Mouse (Mus musculus) heart, postnatal 25 days (tissue): ENCODE results near the gene Golph3l. TPM values are rescaled to one million over a fixed set of nuclear protein-coding genes. Genes with fewer than 3 reads are reported as not detected.
"Not testable (repeated sequence)": the region's sequence is repeated elsewhere in the genome, so short reads cannot be mapped to it uniquely, and the experiment has no call there.

ENCODE experiments used
- DNase-seq: peaks from one replicate; pipeline ENCODE4 v3.0.0; 2022; ENCODE audit warnings: low spot score
- intact Hi-C: fragments of 180-260 bp; cut with DNase I; formaldehyde crosslinking; loops from one replicate; pipeline ENCODE4 v1.15.1; 2025
- total RNA-seq, 2 experiments: library from RNA; stranded (reverse); gene quantifications; 2 replicates each; pipeline ENCODE4 v1.2.3; 2021

Gene Golph3l
- 10 to 100 TPM; 18.8 to 19.7 TPM for total RNA-seq

DNA sequence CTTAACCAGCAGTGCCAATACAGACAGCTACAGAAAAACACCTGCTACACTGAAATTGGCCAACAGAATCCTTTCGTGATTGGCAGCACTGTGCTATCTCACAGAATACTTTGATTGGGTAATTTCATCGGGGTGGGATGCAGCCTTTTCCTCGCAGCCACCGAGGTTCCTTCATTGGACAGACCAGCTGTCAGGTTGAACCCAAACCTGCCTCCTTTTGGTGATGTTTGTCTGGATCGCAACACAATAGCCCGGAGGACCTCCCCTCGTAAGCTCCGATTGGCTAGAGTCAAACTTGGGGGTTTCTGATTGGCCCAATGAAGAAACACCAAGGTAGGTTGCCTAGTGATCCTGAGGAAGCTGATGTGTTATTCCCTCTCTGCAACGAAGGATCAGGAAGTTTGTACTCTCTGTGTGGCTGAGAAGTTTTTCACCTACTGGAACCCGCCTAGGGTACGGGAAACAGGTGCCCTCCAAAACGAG, at the start of gene Golph3l:
Gene Golph3l (plus strand): TSS at position 331 of the 483 bp plus-strand sequence.
- DNase-seq, result peak; percentile 95
- intact Hi-C loops, result loop anchor here (5.0 kb wide), 1 partner anchor 71 kb away; no protein-coding TSS in a partner anchor

GRCm38 (mm10) chr3:95538936-95539335, 49.8 kb upstream of the Golph3l start:
- DNase-seq, result no peak
- intact Hi-C loops, result no loop called here

DNA sequence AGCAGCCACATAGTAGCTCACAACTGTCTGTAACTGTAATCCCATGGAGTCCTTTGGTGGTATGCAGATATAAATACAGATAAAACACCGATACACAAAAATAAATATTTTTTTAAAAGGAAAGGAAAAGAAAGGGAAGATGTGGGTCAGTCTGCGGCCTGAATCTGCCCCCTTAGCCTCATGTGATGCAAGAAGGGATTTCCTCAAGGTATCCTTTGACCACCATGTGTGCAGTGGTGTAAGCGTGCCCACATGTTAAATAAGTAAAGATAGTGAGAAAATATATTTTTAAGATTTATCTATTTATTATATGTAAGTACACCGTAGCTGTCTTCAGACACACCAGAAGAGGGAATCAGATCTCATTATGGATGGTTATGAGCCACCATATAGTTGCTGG, 48.9 kb upstream of the Golph3l start:
- intact Hi-C loops, result no loop called here
- no peak for DNase-seq

DNA sequence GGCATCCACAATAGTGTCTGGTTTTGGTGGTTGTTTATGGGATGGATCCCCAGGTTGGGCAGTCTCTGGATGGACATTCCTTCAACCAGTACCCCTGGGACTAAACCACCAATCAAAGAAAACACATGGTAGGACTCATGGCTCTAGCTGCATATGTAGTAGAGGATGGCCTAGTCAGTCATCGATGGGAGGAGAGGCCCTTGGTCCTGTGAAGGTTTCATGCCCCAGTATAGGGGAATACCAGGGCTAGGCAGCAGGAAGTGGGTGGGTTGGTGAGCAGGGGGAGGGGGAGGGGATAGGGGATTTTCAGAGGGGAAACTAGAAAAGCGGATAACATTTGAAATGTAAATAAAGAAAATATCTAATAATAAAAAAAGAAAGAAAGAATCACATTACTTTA, 47.5 kb upstream of the Golph3l start:
- intact Hi-C loops, result not testable (repeated sequence)

GRCm38 (mm10) chr3:95542171-95542570, 46.6 kb upstream of the Golph3l start:
- no peak for DNase-seq
- intact Hi-C loops, result no loop called here

More for the DNA sequence above, 47.5 kb upstream of the Golph3l start:
- not testable (repeated sequence) for DNase-seq

DNA sequence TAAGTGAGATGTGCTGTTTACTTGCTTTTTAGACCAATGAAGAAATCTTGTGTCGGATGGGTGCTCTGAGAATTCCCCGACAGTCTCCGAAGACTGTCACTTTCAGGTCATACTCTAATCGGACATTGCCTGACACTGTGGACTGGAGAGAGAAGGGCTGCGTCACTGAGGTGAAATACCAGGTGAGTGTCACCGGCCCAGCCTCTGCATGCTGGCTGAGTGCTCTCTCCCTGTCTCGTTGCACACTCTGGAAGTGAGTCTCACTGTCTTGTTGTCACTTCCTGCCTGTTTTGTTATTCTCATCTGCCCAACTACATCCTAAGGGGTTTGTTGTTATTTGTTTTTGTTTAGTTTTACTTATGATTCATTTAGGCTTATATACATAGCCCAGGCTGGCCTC, 45.8 kb upstream of the Golph3l start:
- intact Hi-C loops, result no loop called here
- DNase-seq, result no peak

DNA sequence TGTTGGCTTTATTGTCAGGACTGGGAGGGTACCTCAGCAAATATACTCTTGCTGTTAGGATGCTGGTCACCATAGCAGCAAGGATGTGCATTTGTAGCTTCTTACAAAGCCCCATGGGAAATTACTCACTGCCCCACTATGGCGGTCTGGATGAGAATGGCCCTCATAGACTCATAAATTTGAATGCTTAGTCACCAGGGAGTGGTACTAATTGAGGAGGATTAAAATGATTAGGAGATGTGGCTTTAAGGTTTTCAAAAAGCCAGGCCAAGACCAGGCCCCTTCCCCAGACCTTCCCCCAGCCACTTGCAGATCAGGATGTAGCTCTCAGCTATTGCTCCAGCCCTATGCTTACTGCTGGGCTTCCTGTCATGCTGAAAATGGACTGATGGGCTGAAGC, 38.6 kb upstream of the Golph3l start:
- intact Hi-C loops, result no loop called here
- DNase-seq, result no peak

- DNase-seq, result no peak
- intact Hi-C loops, result no loop called here
Observed at GRCm38 (mm10) chr3:95553986-95554385, 34.7 kb upstream of the Golph3l start.

GRCm38 (mm10) chr3:95559437-95559836, 29.3 kb upstream of the Golph3l start, which contains the start of gene Hormad1:
Gene Hormad1, plus strand, starts transcription at chr3:95559677.
- intact Hi-C loops, result no loop called here
- DNase-seq, result no peak

- DNase-seq, result no peak
- intact Hi-C loops, result no loop called here
Observed at GRCm38 (mm10) chr3:95560738-95561137, 28.0 kb upstream of the Golph3l start.

DNA sequence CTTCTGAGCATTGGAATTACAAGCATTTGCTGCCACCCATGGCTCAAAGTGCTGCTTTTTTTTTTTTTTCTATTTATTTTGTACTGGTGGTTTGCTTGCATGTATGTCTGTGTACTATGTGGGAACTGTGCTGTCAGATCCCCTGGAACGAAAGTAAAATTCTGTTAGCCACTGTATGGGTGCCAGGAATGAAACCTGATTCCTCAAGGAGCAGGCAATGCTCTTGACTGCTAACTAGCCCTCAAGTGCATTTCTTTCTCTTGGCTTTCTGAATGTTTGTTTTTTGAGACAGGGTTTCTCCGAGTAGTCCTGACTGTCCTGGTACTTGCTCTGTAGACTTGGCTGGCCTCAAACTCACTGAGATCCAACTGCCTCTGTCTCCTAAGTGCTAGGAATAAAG, 26.9 kb upstream of the Golph3l start:
- intact Hi-C loops, result no loop called here
- DNase-seq, result no peak

DNA sequence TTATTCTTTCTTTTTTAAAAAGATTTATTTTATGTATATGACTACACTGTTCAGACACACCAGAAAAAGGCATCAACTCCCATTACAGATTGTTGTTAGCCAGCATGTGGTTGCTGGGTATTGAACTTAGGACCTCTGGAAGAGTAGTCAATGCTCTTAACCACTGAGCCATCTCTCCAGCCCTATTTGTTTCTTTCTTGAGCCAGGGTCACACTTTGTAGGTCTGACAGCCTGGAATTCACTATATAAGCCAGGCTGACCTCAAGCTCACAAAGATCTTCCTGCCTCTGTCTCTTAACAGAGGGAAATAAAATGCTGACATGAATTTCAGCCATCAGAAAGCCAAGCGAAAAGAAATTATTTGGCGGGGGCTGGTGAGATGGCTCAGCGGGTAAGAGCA, 19.1 kb upstream of the Golph3l start:
- no peak for DNase-seq
- intact Hi-C loops, result no loop called here

DNA sequence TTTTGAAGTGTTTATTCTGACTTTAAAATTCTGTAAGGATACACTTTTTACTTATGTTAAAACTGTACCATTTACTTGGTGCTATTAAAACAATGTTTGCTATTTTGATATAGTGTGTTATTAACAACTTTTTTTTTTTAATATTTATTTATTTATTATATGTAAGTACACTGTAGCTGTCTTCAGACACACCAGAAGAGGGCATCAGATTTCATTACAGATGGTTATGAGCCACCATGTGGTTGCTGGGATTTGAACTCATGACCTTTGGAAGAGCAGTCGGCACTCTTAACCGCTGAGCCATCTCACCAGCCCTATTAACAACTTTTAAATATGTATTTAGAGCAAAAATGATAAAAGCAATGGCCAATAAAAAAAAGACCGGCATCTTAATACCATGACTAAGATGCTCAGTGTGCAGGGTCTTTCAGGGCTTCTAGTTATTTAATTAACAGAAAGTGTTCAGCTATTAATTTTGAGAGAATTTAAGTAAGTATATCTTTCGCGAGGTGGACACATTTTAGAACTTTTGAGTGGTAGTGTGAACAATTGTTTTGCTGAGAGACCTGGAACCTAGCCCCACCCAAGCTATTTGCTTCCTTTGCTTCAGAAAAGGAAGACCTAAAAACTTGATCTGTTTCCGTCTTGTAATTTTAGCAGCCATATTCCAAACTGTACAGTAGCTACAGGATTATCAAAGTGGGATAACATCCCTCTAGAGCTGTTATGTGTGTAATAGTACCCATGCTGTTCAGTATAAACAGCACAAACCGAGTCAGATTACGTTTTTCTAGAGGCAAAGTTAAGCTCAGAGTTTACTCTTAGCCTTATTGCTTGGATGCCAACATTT, 755 bp upstream of the Golph3l start:
- DNase-seq, result no peak
- intact Hi-C loops, result loop anchor here (5.0 kb wide), 1 partner anchor 71 kb away; no protein-coding TSS in a partner anchor

DNA sequence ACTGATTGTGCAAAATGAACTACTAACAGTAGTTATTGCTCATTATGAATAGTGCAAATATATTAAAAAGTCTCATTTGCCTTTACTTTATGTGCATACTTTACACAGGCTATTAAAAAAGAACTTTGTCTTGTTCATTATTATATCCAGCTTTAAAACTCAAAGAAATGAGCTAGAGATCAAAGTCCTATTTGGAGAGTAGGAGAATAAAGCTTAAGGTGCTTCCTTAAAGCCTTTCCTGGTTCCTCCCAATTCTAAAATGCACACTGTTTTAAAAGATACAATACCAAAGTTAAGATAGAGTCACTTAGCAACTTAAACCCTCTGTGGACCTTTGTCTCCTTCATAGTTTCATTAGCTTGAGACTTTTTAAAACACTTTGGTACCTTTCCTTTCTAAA, 10.0 kb downstream of the Golph3l start:
- intact Hi-C loops, result no loop called here
- DNase-seq, result no peak

DNA sequence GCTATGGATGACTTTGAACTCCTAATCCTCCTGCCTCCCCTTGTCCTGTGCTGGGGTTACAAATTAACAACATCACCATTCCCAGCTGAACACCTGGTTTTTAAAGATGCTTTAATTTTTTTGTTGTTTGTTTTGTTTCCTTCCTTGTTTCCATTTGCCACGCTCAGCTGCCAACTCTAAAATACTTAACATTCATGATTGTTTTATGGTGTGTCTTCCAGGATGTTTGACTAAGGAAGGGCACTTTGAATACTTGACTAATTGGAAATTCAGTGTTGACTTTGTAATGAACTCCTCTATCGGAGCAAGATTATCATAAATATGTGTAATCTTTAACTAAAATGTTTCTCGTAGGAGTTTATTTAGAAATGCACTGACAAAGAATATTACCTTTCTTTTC, 12.6 kb downstream of the Golph3l start:
- no peak for DNase-seq
- intact Hi-C loops, result no loop called here

GRCm38 (mm10) chr3:95606096-95606495, 17.4 kb downstream of the Golph3l start:
- DNase-seq, result no peak
- intact Hi-C loops, result no loop called here

DNA sequence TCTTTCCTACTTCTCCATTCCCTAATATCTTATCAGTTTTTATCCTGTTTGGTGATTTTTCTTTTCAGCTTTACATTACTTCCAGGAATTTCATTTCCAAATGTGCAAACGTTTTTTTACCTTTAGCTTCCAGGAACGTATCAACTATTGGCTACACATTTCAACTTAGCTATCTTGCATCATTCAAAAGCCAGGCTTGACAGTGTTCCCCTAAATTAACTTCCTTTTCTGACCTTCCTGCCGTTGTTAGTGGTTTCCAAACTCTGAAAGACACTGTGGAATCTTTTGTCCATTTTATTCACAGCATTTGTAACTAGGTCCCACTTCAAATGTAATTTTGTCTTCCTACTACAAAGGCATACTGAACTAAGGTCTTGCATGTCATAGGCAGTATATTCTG, 20.5 kb downstream of the Golph3l start:
- intact Hi-C loops, result no loop called here
- no peak for DNase-seq

- intact Hi-C loops, result no loop called here
- no peak for DNase-seq
Observed at GRCm38 (mm10) chr3:95613996-95614395, 25.3 kb downstream of the Golph3l start.

DNA sequence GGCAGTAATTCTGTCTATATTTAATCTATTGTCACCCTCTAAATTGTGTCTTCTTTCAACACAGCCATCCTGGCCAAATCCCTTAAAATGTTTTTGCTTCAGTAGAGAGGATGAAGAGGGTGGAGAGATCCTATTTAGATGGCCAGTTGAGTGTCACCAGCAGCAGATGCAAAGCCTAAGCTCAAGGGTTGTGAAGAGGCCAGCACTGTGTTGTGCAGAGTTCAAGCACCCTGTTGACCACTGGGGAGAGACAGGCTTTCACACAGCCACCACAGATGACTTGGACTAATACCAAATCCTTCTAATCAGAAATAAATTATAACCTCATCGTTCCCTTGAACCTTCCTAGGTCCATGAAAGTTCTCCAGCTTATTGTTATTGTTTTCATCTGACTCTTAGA, 29.8 kb downstream of the Golph3l start:
- intact Hi-C loops, result loop anchor here (5.0 kb wide), 1 partner anchor 139 kb away; no protein-coding TSS in a partner anchor
- DNase-seq, result no peak

DNA sequence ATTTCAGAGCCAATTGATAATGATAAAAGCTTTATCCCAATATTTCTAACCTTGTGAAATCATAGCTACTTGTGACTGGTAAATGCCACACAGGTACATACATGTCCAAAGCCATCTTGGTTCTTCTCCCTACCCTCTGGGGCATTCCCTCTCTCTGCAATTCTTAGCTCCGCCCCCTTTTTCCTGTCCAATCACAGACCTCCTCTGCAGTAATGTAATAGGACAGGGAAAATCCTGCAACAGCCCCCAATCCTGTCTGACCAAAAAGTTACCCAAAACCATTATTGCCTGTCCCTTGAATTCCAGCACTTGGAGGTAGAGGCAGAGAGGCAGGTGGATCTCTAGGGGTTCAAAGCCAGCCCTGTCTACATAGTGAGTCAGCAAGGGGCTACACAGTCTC, 32.5 kb downstream of the Golph3l start:
- intact Hi-C loops, result no loop called here
- no peak for DNase-seq

DNA sequence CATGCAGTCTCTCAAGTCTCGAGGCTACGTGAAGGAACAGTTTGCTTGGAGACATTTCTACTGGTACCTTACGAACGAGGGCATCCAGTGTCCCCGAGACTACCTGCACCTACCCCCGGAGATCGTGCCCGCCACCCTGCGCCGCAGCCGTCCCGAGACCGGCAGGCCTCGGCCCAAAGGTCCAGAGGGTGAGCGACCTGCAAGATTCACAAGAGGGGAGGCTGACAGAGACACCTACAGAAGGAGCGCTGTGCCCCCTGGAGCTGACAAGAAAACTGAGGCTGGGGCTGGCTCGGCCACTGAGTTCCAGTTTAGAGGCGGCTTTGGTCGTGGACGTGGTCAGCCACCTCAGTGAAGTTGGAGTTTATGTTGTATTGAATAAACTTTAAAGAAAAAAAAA, 33.7 kb downstream of the Golph3l start:
- DNase-seq, intact Hi-C loops: not testable (repeated sequence)

DNA sequence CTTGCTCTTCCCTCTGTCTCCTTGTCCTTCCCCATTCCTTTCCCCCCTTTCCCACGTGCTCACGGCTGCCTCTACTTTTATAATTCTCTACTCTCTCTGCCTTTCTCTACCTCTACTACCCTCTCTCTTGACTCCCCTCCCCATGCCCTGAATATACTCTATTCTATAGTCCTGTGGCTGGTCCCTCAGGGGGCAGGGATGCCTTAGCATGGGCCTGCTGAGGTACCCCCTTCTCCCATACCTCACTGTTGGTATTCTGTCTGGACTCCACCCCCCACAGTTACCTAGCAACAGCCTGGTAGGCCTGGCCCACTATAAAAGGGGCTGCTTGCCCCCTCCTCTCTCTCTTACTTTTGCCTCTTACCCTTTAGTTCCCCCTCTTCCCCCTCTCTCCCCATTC, 34.8 kb downstream of the Golph3l start:
- intact Hi-C loops, result no loop called here

More for the DNA sequence above, 34.8 kb downstream of the Golph3l start:
- DNase-seq, result no peak
